Mouse (Mus musculus): ENCODE measurements at regions not wholly inside any gene's neighbourhood (a gene's known extent, or its start where the extent isn't known, plus 50 kb on each side); places are given as distances from the start of the nearest gene placed in this dataset.

DNA sequence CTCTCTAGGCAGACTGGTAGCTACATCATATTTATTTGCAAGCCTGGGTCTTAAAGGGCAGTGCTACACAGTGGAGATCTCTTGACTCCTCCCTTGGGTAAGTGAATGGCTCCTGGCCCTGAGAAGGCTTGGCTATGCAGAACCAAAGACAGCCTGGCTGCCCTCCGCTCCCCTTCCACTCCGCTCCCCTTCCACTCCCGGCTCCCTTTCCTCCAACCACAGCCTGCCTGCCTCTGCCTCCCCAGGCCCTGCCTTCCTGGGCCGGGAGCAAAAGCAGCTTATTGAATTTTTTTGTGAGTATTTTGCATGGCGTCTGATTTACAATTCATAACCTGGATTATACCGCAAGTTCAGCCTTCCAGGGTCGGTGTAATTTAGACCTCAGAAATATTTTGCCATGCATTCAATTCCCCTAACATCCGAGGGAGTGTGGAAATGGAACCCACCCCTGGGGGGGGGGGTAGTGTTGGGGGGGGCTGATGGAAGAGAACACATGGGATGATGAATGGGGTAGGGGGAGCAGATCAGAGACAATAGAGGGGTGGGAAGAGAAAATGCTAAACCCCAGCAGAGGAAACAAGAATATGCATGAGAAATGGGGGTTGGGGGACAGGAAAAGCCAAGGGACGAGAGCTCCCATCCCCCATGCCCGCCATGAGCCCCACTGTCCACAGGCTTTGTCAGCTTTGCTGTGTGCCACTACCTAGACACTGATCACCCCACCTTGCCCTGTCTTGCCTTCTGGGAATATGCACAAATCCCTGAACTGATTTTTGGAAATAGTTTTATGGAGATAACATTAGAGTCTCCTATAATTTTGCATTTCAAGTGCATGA is 139.2 kb upstream of the Rpl38 start:
- peaks cover 74% of the 10 kb centered on the region for H3K27me3 ChIP-seq (replicated peaks)
- H3K4me1 ChIP-seq (ENCODE audit: control insufficient read depth in 1 of 2, insufficient read depth in 2 of 2) = no peaks in the 10 kb centered on the region
- no peak for DNase-seq (ENCODE audit: extremely low read depth)
- H3K79me2 ChIP-seq (replicated peaks; ENCODE audit: control insufficient read depth, extremely low read depth, insufficient read depth, poor library complexity, severe bottlenecking) = no peaks in the 10 kb centered on the region
- no peak overlapping the region for H3K4me2 ChIP-seq (ENCODE audit: insufficient read depth, low read depth, poor library complexity, severe bottlenecking)
- H3K9ac ChIP-seq (ENCODE audit: insufficient read depth, low read depth) = no peak overlapping the region
- no peaks in the 10 kb centered on the region for H3K9me3 ChIP-seq (replicated peaks; ENCODE audit: low read length)
- in situ Hi-C loops (cut with MboI; ENCODE audit: low pct_ligation_motif_present, low pct_unique_long_range_greater_than_20kb, low sequenced_read_pairs) (no loop called here), dilution Hi-C loops (cut with MboI; ENCODE audit: extremely low pct_ligation_motif_present, extremely low pct_unique_long_range_greater_than_20kb, low sequenced_read_pairs) (no loop called here)
- no peaks in the 10 kb centered on the region for H3K36me3 ChIP-seq (replicated peaks in 1 of 2; ENCODE audit: control insufficient read depth in 1 of 2, insufficient read depth in 1 of 2, low read length in 1 of 2)
- H3K27ac ChIP-seq (ENCODE audit: insufficient read depth, low read depth) = no peak overlapping the region
- H3K4me3 ChIP-seq (replicated peaks in 1 of 3; ENCODE audit: low read depth in 2 of 3, low read length in 2 of 3, poor library complexity in 1 of 3) = no peak overlapping the region
- TF ChIP-seq MAX (IDR thresholded peaks at IDR 0.05; ENCODE audit: low read length) (no peak), SMC3 (IDR thresholded peaks at IDR 0.05; ENCODE audit: low read depth, low read length) (no peak), MYC (IDR thresholded peaks at IDR 0.05; ENCODE audit: low read depth, low read length) (no peak), TBP (conservative IDR thresholded peaks at IDR 0.05; ENCODE audit: low read depth, low read length) (no peak), ZC3H11A (IDR thresholded peaks at IDR 0.05; ENCODE audit: low read depth, low read length) (no peak), POLR2AphosphoS2 (IDR thresholded peaks at IDR 0.05; ENCODE audit: low read depth, low read length) (no peak), ETS1 (conservative IDR thresholded peaks at IDR 0.05; ENCODE audit: low read depth, low read length) (no peak), MAFK (IDR thresholded peaks at IDR 0.05; ENCODE audit: insufficient replicate concordance, low read length) (no peak), MEF2A (IDR thresholded peaks at IDR 0.05; ENCODE audit: borderline replicate concordance, low read depth, low read length) (no peak), USF1 (IDR thresholded peaks at IDR 0.05; ENCODE audit: low read depth, low read length) (no peak), GABPA (IDR thresholded peaks at IDR 0.05; ENCODE audit: insufficient replicate concordance, low read depth, low read length) (no peak), E2F4 (IDR thresholded peaks at IDR 0.05; ENCODE audit: insufficient replicate concordance, low read depth, low read length) (no peak), NELFE (IDR thresholded peaks at IDR 0.05; ENCODE audit: low read depth, low read length) (no peak), PAX5 (IDR thresholded peaks at IDR 0.05; ENCODE audit: low read length) (no peak), USF2 (conservative IDR thresholded peaks at IDR 0.05; ENCODE audit: low read depth, low read length) (no peak), ZMIZ1 (IDR thresholded peaks at IDR 0.05; ENCODE audit: low read depth, low read length) (no peak), POLR2A (IDR thresholded peaks at IDR 0.05; ENCODE audit: low read depth, low read length) (no peak), KAT2A (IDR thresholded peaks at IDR 0.05; ENCODE audit: insufficient replicate concordance, low read length) (no peak), JUN (IDR thresholded peaks at IDR 0.05; ENCODE audit: insufficient read depth, low read depth, low read length) (no peak)

Measured in CH12.LX (cell line).